Mouse (Mus musculus) adrenal gland (tissue): ENCODE data around the gene Cdh4.

ENCODE experiments used
- intact Hi-C: fragments of 180-260 bp; cut with DNase I; formaldehyde crosslinking; loops from one replicate; pipeline ENCODE4 v1.15.1; 2025
- long read RNA-seq, 2 experiments: library from polyadenylated mRNA; unstranded; transcript quantifications; one replicate each; pipeline ENCODE4 v2.0.0; 2020; ENCODE audit warnings: borderline replicate concordance in 1 of 2; ENCODE audit not compliant: insufficient replicate concordance in 1 of 2

Cdh4 gene
- long read RNA-seq, experiment 1: 0 reads
- long read RNA-seq, experiment 2, partial matches to known transcripts: 1 of 6 reads
- long read RNA-seq, experiment 2, other reads (novel, unspliced or antisense): 5 of 6 reads

DNA sequence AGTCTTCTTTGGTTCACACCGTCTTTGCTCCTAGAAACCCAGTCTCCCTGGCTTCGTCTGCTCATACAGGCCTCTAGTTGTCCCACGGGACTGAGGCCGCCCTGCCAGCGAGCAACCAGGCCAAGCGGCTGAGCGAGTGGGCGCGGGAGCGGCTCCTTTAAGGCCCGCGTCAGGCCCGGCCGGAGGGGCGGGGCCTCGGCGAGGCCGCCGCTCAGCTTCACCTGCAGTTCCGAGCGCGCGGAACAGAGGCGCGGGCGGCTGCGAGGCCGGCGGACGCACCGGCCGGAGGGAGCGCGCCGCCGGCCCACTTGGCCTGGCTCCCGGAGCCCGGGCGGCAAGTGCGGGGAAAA is at the start of gene Cdh4:
Gene Cdh4 (plus strand): TSS at position 241 of the 350 bp plus-strand sequence.
- intact Hi-C loops: no loop called here

DNA sequence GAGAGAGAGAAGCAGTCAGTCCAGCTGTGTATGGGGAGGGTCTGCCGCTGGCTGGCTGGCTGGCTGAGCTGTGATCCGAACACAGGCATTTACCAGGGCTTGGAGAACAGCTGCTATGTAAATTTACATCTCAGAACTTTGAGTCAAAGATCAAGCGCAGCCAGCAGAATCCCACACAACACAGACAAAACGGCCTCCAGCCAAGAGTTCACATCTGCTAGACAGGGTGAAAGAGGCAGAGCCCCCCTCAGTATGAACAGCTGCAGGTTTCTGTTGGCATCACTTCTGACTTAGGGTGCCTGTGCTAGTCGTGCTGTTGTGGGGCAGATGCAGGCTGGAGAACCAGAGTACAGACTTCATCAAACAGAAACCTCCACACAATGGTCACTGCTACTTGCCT is 46.8 kb upstream of the Cdh4 start:
- intact Hi-C loops: no loop called here

DNA sequence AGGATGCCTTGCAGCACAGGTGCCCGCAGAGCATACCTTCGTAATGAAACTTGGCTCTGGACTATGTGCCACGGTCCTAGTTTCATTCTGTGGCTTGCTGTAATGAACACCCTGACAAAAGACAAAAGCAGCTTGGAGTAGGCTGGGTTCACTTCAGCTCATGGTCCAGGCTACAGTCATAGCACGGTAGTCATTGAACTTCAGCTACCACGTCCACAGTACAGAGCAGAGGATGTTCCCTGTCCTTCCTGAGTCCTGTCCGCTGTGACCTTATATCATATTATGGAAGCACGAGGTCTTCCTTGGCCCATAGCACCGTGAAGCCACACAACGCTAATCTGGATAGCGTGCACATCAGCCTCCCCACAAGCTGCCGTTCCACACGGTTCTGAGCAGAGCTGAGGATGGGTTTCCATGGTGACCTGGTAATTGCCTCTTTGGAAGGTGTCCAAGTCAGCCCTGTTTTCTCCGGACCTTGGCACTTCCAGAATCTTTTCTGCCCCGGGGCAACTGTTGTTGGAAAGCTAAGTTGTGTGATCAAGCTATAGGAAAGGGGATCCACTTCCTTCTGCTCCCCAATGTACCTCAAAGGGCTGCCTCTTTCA is 42.5 kb upstream of the Cdh4 start:
- intact Hi-C loops: no loop called here

DNA sequence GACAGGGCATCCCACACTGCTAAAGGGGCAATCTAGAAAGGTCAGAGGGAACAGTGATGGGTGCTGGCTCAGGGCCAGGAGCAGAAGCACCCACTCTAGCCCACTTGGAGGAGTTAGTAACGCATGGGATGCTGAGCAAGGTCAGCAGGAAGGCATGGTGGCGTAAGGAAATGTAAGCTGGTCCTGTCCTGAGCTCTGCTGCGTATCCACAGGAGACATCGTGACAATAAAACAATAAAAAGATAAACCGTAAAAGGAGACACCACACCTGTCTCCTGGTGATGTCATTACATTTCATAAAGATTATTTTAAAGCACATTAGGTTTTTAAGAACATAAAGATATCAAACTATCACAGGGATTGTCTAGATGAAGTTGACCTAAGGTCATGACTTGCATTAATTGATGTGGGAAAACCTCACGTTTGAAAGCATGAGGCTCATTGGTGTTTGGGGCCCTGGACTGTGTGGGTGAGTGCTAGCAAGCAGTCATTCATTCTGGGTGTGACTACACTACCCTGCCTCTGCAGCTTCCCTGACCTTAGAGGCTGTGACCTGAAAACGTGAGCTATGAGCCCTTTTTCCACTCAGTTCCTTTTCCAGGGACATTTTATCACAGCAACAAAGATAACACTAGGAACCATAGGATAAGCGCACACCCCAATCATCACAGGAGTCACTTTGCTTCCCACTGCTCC is 31.2 kb upstream of the Cdh4 start:
- intact Hi-C loops: no loop called here

DNA sequence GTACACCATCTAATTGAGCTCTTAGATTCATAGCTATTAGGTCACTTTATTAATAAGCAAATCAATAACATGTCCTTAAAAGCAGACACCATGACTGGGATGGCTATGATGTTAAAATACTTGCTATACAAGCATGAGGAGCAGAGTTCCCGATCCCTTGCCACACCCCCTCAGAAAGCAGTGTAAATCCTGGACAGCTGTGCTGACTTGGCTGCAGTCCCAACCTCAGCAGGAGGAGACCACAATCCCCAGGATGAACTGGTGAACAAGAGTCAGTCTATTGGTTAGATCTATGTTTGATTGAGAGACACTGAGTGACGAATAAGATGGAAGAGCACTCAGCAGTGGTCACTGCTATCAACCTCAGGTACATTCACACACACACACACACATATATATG is 29.3 kb upstream of the Cdh4 start:
- intact Hi-C loops: no loop called here

DNA sequence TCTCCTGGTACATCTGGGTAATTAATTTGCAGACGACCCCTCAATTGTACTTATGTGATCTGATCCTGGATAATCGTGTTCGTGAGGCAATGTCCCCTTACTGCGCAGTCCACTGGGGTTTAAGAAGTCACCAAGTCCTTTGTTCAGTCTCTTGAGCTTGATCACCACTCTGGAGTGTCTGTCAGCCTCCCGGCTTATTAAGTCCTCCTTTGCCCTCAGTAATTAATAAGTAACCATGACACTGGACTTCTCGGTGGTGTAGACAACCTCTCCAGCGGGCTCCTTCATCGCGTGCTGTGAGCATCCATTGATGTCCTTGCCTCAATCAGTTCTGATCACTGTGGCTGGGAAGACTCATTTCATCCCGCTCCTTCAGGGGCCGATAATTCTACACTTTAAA is 28.0 kb upstream of the Cdh4 start:
- intact Hi-C loops: no loop called here

DNA sequence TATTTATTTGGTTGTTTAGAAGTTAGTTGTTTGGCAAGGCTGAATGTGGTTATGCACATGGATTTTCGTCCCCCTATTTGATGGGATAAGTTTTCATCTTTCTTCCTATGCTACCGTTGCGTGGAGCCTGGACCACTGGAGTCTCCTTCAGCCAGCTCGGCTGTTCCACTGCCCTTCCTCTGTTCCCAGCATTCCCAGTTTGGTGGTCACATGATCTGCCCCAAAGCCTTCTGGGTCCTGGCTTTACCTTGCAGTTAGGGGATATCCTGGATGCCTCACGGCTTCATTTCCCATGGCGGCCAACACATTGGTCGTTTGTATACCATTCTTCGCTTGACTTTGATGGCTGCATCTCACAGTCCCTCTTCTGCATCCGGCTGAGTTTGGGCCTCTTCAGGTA is 27.5 kb upstream of the Cdh4 start:
- intact Hi-C loops: no loop called here

DNA sequence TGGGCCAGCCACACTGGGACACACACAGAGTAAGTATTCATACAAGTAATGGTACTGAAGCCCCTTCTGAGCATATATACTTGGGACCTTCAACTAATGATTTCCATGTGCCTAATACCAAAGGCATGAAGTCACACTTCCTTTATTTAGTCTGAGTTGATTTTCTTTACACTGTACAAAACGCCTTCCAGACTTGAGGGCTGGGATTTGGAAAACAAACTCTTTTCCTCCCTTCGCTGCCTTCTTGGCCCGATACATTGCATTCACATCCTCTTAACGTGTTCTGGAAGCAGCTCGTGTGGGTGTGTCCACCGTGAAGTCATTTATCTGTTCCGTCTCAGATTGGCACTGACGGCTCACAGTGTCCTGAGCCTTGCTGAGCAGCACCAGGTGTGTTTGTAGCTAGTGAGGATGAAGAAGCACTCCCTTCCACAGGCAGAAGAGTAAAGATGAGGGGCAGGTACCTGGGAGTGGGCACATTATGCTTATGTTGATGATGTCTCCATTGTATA is 26.3 kb upstream of the Cdh4 start:
- intact Hi-C loops: no loop called here

DNA sequence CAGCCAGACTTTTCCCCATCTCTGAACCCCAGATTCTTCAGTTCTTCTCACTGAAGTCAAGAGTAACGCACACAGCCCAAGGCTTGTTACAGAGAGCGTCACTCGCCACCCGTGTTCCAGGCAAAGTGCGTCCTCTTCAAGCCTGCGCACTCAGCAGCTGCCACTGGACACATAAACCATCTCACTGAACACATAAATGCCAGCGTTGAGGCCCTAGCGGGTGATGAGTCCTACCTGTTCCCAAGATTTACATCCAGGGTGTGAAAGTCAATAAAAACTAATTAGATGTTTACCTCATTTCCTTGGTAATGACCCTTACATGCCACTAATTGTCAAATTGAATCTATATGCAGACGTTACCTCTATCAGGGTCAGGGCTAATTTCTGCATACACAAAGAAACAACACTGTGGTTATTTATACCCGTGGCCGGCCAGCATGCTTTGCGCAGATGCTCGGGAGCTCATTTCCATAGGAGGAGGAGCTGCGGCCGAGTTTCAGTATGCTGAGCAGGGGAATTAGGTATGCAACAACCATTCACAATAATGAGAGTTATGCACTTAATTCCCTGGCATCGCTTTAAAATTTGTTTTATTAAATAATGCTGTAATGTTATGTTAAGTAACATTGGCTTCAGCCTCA is 25.5 kb upstream of the Cdh4 start:
- intact Hi-C loops: no loop called here

DNA sequence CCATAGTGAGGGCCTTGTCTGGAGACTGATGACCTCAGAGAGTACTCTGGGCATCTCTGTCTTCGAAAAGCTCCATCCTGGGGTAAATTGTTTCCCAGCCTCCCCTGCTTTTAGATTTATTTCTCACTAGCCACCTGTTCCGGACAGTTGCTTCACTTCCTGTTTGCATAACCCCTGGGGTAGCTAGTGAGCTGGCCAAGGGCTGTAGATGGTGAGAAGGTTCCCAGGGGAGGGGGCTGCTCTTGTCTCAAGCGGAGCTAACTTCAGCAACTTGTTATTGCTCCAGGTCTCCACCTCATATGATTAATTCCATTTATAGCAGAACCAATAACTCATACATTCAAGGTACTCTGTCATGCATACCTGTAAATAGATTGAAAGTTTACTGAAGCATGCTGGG is 16.6 kb upstream of the Cdh4 start:
- intact Hi-C loops: no loop called here

DNA sequence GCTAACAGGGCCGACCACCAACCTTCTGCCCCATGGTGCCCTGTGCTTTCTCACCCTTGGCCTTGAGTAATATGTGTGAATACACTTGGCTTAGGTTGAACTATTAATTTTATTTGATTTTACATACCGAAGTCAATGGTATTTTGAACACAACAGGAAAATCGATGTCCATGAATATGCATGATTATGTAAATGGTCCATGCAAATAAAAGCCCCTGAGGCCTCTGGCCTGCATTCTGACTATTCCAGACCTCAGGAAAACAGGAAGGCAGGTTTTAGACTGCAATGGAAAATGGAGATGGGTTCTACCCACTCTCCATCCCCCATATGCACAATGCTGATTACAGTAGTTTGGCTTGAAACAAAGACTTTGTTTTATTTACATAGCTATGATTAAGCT is 13.3 kb upstream of the Cdh4 start:
- intact Hi-C loops: no loop called here

DNA sequence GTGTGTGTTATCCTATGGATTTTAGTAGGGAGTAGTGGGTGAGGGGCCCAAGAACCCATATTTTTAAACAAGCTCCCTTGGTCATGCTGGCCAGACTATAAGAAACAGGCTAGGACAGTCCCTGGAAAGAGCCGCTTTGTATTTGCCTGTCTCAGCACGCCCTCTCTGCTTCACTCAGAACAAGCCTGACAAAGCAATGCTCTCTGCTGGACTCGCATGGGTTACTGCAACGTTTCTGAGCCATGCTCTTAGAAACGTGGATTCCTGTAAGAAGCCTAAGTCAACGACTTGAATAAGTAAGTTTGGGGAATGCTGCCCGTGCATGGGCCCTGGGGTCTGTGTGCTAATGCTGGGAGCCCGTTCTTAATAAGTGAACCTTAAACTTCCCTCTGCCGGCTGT is 2.1 kb upstream of the Cdh4 start:
- intact Hi-C loops: no loop called here

DNA sequence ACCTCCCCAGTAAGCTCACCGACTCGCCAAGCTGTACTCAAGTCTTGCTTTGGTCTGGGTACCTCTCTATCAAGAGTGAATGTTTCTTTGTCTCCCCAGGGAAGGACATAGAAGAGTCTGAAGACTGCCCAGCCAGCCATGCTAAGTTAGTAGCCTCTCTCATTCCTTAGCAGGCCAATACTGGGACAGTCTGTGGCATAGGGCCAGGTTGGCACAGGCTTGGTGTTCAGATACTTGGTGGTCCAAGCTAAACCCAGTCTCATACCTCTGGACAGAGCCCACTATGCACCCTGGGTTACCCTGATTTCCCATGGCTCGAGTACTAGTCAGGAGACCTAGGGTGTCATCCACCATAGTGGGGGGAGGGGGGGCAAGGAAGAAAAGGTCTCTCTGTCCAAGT is 1.1 kb upstream of the Cdh4 start:
- intact Hi-C loops: no loop called here

DNA sequence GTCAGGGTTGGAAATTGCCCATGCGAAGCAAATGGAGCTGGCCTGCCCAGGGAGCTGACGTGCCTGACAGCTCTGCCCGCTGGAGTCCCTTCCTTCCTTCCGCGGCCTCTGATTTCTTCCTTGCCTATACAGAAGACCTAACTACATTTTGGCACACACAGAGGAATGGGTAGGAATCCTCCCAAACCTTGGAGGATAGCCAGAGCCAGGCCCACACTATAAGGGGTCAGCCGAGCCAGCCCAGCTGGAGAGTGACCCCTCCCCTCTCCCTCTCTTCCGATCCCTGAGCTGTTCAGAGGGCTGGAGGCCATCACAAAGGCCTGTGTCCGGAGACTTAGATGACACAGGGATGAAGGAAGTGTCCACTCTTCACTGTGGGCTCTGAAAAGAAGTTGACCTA is 514 bp upstream of the Cdh4 start:
- intact Hi-C loops: no loop called here

DNA sequence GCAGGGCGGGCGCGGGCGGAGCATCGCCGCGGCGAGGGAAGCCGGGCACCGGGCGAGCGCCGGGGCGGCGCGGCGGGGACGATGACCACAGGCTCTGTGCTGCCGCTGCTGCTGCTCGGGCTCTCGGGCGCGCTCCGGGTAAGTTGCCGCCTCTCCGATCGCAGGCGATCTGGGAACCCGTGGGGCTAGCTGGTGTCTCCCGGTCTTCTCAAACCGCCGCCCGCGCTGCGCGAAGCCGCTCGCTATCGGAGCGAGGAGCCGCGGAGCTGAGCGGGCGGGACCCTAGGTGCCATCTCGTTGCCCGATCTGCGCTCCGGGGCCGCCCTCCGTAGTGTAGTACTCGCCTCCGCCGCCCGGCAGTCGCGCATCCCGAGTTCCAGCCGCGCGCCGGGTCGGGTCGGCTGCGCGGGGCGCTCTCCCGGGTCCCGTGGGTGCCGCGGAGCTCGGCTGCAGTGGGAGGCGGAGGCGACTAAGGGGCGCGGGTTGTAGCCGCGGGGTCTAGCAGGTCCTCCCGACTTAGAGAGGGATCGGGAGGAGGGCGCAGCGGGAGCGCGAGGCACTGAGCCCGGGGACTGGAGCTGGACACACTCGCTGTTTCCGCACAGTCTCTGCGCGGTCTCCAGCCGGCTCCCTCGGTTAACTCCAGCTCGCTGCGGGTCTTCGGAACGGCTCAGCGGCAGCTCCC is 452 bp downstream of the Cdh4 start:
- intact Hi-C loops: no loop called here

DNA sequence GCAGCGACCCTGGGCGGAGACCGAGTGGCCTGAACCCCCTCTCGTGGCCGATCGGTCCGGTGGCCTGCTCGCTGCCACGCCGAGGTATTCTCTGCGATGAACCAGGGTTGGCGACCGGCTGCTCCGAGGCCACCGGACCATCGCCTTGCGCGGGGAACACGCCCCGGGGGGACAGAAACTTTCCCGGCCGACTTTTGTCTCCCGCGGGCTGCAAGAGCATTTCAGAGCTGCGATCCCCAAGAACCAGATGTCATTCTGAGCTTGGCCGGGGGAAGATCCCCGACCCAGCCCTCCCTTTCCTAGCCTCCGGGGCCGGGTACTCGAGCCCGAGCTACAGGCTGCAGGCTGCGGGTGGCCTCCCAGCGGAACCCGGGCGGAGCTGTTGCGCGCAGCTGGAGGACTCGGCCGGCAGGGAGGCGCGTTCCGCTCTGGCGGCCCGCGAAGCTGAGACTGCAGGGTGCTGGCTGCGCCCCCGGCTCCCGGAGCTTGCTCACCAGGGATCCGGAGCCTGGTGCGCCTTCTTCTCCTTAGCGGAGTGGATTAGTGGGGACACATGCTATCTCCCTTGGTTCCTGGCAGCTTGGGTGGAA is 1.1 kb downstream of the Cdh4 start:
- intact Hi-C loops: no loop called here

DNA sequence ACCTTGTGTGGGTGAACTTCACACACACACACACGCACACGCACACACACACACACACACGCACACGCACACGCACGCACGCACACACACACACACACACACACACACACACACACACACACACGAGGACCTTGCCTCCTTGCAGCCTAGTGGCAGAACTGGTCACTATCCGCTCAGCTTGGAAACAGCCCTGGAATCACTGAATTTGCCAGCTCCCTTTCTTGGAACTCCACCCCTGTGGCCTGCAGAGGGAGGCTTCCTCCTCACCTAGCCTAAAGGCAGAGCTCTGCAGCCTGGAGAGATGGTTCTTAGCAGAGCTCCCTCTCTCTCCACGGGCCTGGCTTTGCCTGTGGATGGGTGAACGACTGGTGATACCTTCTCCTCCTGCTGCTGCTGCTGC is 1.7 kb downstream of the Cdh4 start:
- intact Hi-C loops: no loop called here

DNA sequence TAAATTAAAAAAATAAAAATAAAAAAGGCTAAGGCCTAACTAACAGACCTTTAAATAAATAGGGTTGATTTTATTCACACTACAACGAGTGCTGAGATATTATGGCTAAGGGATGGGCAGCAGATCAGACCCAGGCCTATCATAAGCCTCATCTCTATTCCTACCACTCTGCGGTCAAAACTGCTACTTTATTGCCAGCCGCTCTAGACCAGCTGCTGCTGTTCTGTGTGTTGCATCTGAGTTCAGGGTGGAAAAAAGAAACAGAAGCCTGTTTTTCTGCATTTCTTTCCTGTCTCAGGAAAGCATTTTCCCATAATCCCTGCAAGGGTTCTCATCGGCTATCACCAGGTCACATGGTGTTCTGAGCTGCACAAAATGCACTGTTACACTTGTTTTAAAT is 6.0 kb downstream of the Cdh4 start:
- intact Hi-C loops: no loop called here

DNA sequence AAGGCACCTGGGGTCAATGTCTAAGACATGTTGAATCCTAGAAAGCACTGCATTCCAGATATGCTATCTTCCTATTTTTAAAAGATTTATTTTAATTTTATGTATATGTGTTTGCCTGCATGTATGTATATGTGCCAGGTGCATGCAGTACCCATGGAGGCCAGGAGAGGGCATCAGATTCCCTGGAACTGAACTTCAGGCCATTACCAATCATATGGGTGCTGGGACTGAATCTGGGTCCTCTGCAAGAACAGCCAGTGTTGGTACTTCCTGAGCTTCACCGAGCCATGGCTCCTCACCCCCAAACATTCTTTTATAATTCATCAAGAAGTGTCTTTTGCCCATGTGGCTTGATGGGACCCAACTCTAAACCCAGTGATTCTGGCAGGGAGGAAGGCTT is 6.8 kb downstream of the Cdh4 start:
- intact Hi-C loops: no loop called here

DNA sequence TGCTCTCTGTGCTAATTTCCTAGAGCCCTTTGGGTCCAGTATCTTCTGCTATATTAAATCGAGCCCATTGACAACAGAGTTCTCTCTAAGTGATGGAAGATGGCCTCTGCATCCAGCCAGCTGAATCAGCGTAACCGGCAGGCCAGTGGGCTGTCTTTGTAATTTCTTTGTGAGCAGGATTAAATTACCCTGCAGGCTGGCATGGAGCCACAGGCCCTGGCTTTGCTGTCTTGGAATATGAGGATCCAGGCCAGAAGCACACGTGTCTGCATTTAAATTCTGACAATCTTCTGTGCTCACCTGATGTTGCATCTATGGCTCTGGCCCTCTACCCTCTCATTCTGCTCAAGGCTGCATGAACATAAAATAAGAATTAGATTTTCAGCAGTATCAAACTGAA is 17.0 kb downstream of the Cdh4 start:
- intact Hi-C loops: no loop called here

DNA sequence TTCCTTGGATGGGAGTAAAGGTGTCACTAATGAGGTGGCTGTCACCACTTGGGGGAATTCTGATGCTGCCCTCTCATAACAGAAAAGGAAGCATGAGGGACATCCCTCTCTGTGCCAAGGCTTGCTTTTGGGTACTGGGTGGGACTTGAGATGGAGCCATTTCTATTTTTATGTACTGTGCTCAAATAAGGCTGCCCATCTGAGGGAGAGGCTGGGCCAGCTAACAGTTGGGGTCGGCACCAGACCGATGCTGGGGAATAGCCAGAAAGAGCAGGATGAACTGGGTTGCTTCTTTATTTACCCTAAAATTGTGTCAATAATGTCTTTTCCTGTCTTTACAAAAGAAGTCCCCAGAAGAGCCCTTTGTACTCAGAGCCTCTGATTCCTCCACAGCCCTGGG is 17.4 kb downstream of the Cdh4 start:
- intact Hi-C loops: no loop called here

DNA sequence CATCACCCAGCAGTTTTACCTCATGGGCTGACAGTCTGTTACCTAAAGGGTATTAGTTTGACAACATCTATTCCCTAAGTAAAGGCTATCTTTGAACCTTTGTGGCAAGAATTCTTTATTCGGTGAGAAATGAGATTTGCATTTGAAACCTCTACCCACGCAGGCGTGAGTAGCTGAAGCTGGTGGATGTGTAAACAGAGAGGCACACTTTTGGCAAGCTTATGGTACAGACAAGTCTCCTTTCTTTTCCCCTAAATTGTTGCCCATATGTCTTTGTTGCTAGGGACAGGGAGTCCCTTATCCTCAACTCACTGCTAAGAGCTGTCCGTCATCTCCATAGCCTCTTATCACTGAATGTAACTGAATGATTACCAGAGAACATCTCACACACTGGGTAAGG is 21.3 kb downstream of the Cdh4 start:
- intact Hi-C loops: no loop called here
